Mouse (Mus musculus) spleen, adult 2 months (tissue): Measurements from ENCODE around the gene Bcat1.

ENCODE experiments used
- CTCF ChIP-seq: fragments of 200-500 bp; IDR thresholded peaks from 2 replicates; pipeline ENCODE4 v1.5.1; 2011; ENCODE audit warnings: mild to moderate bottlenecking, inconsistent platforms; ENCODE audit not compliant: insufficient read depth, insufficient read length, insufficient replicate concordance; ENCODE audit errors: extremely low read depth
- POLR2A ChIP-seq: fragments of 200-500 bp; IDR thresholded peaks from 2 replicates; pipeline ENCODE4 v1.6.1; 2011; ENCODE audit warnings: low read depth, low read length, inconsistent platforms

DNA sequence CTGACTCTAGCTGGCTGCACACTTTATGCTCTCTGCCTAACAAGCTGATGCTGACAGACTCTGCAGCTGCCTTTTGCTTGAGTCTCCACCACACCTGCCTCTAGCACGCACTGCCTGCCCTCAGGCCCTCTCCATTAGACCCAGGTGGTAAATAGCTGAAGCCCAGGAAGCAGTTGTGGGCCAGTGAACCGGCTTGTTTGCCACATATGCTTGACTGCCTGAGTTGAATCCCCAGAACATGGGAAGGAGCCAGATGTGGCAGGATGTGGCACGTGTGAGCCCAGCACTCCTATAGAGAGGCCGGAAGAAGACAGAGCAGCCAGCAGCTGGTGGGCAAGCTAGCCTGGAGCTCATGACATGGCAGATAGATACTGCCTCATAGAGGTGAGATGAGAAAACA, 55.4 kb downstream of the Bcat1 start:
- TF ChIP-seq CTCF (no peak), POLR2A (no peak)
